Mouse (Mus musculus): ENCODE results near the gene Armcx3.
"Not testable (repeated sequence)": the region's sequence is repeated elsewhere in the genome, so short reads cannot be mapped to it uniquely, and the experiment has no call there.

Gene Armcx3

GRCm38 (mm10) chrX:134756434-134757292 lies at the start of gene Armcx3:
Gene Armcx3, plus strand, starts transcription at chrX:134756595.
- DNase-seq: peak; percentile 76

- DNase-seq: no peak
Observed at GRCm38 (mm10) chrX:134716863-134717262, 39.5 kb upstream of the Armcx3 start.

- peak; percentile 75 for DNase-seq
Observed at GRCm38 (mm10) chrX:134717752-134718308, 38.6 kb upstream of the Armcx3 start, which contains the start of gene Armcx1. Gene Armcx1, plus strand, starts transcription at chrX:134717963.

- peak; percentile 58 for DNase-seq
Observed at GRCm38 (mm10) chrX:134718524-134718923, 37.9 kb upstream of the Armcx3 start.

- not testable (repeated sequence) for DNase-seq
Observed at GRCm38 (mm10) chrX:134723762-134724161, 32.6 kb upstream of the Armcx3 start.

GRCm38 (mm10) chrX:134729778-134730177 lies 26.6 kb upstream of the Armcx3 start:
- DNase-seq: no peak

GRCm38 (mm10) chrX:134737796-134738195 lies 18.6 kb upstream of the Armcx3 start:
- DNase-seq: no peak

- DNase-seq: no peak
Observed at GRCm38 (mm10) chrX:134739160-134739559, 17.2 kb upstream of the Armcx3 start.

- no peak for DNase-seq
Observed at GRCm38 (mm10) chrX:134741862-134742261, 14.5 kb upstream of the Armcx3 start.

GRCm38 (mm10) chrX:134746459-134746858 lies 9.9 kb upstream of the Armcx3 start:
- DNase-seq: peak; percentile 11

GRCm38 (mm10) chrX:134750764-134751592 lies 5.4 kb upstream of the Armcx3 start, which contains the start of gene Armcx6:
Gene Armcx6, minus strand, starts transcription at chrX:134751417.
- DNase-seq: peak; percentile 77

- no peak for DNase-seq
Observed at GRCm38 (mm10) chrX:134751910-134752309, 4.5 kb upstream of the Armcx3 start.

- DNase-seq: no peak
Observed at GRCm38 (mm10) chrX:134752584-134752983, 3.8 kb upstream of the Armcx3 start.

- DNase-seq: no peak
Observed at GRCm38 (mm10) chrX:134757293-134757995, 1.0 kb downstream of the Armcx3 start.

- not testable (repeated sequence) for DNase-seq
Observed at GRCm38 (mm10) chrX:134763428-134764198, 7.2 kb downstream of the Armcx3 start.

GRCm38 (mm10) chrX:134787728-134788127 lies 31.3 kb downstream of the Armcx3 start:
- DNase-seq: no peak

GRCm38 (mm10) chrX:134807833-134808754 lies 51.7 kb downstream of the Armcx3 start:
- DNase-seq: peak; percentile 26

GRCm38 (mm10) chrX:134808755-134809224 lies 52.4 kb downstream of the Armcx3 start, which contains the start of gene Armcx2:
Gene Armcx2, minus strand, starts transcription at chrX:134809221.
- peak; percentile 61 for DNase-seq
